Mouse (Mus musculus) adrenal gland, postnatal 14 days (tissue): ENCODE results near the gene Trim2. TPM values are rescaled to one million over a fixed set of nuclear protein-coding genes. Genes with fewer than 3 reads are reported as not detected.

Experiments used
- DNase-seq: peaks from one replicate; pipeline ENCODE4 v3.0.0; 2021; ENCODE audit warnings: mixed read lengths
- total RNA-seq: library from RNA; stranded (reverse); gene quantifications from 2 replicates; pipeline ENCODE4 v1.2.3, GENCODE M21; 2021

Trim2 gene
- total RNA-seq, 1 experiment from 2014 or later: 53.5 TPM

- DNase-seq: peak; percentile 45
These were observed 17.3 kb upstream of the Trim2 start for GRCm38 (mm10) chr3:84324000-84324399.

GRCm38 (mm10) chr3:84319504-84319903, 12.8 kb upstream of the Trim2 start:
- no peak for DNase-seq

GRCm38 (mm10) chr3:84318865-84319264, 12.2 kb upstream of the Trim2 start:
- peak; percentile 23 for DNase-seq

- DNase-seq: peak; percentile 67
These were observed 8.0 kb upstream of the Trim2 start for GRCm38 (mm10) chr3:84314651-84315191.

- DNase-seq: no peak
These were observed 7.3 kb upstream of the Trim2 start for GRCm38 (mm10) chr3:84313801-84314541.

GRCm38 (mm10) chr3:84313003-84313800, 6.5 kb upstream of the Trim2 start:
- DNase-seq: peak; percentile 77

GRCm38 (mm10) chr3:84312326-84312725, 5.6 kb upstream of the Trim2 start:
- no peak for DNase-seq

GRCm38 (mm10) chr3:84307516-84307915, 839 bp upstream of the Trim2 start:
- peak; percentile 29 for DNase-seq

GRCm38 (mm10) chr3:84305722-84306510, 761 bp downstream of the Trim2 start:
- DNase-seq: no peak

GRCm38 (mm10) chr3:84305010-84305692, 1.5 kb downstream of the Trim2 start:
- DNase-seq: peak; percentile 61

- peak; percentile 66 for DNase-seq
These were observed 2.2 kb downstream of the Trim2 start for GRCm38 (mm10) chr3:84304339-84305009.

- DNase-seq: no peak
These were observed 3.2 kb downstream of the Trim2 start for GRCm38 (mm10) chr3:84303395-84303949.

GRCm38 (mm10) chr3:84302273-84302672, 4.4 kb downstream of the Trim2 start:
- DNase-seq: peak; percentile 73

GRCm38 (mm10) chr3:84301674-84302073, 5.0 kb downstream of the Trim2 start:
- no peak for DNase-seq

- DNase-seq: no peak
These were observed 8.5 kb downstream of the Trim2 start for GRCm38 (mm10) chr3:84298186-84298585.

- no peak for DNase-seq
These were observed 10.0 kb downstream of the Trim2 start for GRCm38 (mm10) chr3:84296676-84297075.

- DNase-seq: no peak
These were observed 11.9 kb downstream of the Trim2 start for GRCm38 (mm10) chr3:84294734-84295133.

- no peak for DNase-seq
These were observed 12.7 kb downstream of the Trim2 start for GRCm38 (mm10) chr3:84293666-84294595.

- no peak for DNase-seq
These were observed 14.4 kb downstream of the Trim2 start for GRCm38 (mm10) chr3:84292238-84292637.

- no peak for DNase-seq
These were observed 17.7 kb downstream of the Trim2 start for GRCm38 (mm10) chr3:84288931-84289330.
